Mouse (Mus musculus) cerebellum, adult 11 months (tissue): ENCODE results near the gene Dnmt3l.

Experiments
- DNase-seq: peaks from one replicate; pipeline ENCODE4 v3.0.0; 2022

The Dnmt3l gene

DNA sequence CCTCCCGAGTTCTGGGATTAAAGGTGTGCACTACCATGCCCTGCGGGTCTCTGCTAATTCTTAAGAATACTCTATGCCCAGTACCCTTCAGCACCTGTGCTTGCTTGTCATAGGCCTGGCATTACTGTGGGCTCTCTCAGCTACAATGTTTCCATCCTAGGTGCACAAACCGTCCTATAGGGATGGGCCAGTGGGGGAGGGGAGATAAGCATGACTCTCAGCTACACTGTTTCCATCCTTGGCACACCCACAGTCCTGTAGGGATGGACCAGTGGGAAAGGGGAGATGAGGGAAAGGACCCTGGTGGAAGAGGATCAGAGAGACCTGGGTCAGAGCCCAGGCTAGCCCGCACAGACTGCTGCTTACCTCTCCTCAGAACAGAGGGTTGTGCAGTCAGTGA is 4.6 kb upstream of the Dnmt3l start:
- DNase-seq: no peak

GRCm38 (mm10) chr10:78042096-78042495 is 349 bp downstream of the Dnmt3l start:
- no peak for DNase-seq

DNA sequence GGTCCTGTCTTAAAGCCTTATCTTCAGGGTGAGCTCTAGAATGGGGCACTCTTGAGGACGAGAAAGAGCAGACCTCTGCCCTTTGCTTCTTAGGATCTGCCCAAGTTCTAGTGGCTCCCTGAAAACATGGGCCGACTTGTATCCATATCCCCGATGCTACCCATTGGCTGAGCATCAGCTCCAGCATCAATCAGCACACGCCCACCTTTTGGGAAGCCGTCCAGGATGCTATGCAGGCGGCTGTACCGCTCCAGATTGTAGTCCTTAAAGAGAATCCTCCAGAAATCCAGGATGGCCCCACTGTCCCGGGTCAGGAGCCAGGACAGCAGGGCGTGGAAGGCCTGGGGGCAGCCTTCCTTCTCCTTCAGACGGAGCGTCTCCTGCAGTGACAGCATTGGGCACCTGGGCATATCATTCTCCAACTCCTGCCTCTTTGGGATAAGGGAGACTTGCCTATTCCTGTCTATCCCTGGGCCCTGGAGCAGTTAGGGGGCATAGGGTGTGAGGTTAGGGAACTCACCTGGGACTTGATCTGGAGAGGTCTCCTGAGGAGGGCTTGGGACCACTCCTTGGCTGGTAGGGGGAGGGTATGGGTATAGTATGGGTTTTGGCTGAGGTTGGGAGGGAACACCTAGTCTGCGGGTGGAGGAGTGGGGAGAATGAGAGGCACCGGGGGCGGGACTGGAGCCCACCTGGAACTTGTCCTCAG is 1.1 kb downstream of the Dnmt3l start:
- no peak for DNase-seq

DNA sequence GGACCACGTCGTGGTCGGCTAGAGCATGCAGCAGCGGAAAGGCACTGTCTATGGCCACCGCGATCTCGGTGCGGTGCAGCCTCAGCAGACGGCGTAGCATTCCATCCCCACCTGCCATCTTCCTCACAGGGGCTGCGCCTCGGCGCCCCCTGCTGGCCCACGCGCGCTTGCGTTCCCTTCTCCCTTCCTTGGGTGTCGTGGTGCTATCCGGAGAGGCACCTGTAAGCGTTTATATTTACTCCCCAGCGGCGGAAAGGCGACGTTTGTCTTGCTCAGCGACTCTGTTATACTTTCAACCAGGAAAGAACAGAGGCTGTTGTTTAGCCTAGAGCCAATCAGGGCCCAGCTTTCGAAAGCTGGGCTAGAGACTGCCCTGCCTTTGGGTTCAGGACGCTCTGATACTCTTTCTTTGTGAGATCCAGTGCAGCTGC is 1.7 kb downstream of the Dnmt3l start, which contains the start of gene Aire:
Gene Aire (minus strand): TSS at position 205 of the 431 bp plus-strand sequence.
- DNase-seq: peak; percentile 28

DNA sequence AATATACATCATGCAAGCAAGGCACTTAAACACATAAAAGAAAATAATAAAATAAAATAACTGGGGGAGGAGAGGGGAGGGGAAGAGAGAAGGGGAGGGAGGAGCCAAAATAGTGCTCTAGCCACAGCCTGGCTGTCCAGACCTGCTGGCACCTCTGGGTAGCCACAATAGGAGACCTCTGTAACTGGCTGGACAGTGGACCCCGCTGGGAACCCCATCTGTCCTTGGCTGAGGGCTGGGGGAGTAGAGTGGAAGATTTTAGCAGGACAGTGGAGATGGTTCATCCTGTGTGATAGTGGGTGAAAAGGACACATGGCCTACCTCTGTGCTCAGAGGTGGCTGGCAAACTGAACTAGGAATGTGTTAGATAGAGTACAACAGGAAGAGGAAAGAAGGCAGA is 2.8 kb downstream of the Dnmt3l start:
- no peak for DNase-seq

DNA sequence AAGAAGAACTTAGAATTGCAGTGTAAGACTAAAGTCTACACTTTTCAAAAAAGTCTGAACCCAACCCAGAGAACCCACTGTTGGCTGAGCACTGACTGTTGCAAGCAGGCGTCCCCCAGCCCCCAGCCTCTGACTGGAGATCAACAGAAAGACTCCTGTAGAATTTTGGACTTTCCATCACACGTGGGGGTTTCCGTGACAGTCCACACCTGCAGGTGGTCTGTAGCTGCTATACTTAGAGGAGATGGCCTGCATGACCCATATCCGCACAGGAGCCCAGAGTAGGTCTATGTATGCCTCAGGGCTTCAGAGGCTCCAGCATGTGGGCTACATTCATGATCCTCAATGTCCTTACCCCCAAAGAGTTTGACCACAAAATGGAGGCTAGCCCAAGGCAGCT is 4.6 kb downstream of the Dnmt3l start:
- no peak for DNase-seq

- no peak for DNase-seq
Measured at GRCm38 (mm10) chr10:78048061-78048730, 6.4 kb downstream of the Dnmt3l start.

DNA sequence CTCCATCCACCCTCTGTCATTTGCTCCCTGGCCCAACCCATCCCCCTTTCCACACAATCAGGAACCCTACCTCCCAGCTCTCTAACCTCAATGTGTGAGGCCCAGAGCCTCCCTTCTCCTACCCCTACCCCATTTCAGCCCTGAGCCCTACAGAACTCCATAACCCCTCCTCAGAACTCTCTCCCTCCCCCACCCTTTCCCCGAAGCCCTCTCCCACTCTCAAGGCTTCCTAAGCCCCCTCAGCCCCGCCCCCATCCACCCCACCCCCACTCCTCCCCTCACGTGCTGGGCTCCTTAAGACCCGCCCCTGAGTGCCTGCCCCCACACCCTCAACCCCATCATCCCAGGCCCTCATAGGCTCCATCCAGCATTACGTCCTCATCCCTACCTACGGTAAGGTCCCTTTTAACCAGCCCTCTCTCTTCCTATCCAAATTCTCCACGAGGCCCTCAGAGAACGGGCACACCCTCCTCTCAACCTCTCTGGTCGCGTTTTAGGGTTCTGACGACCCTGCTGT is 7.8 kb downstream of the Dnmt3l start:
- no peak for DNase-seq

GRCm38 (mm10) chr10:78054633-78055565 is 13.2 kb downstream of the Dnmt3l start:
- DNase-seq: no peak

- DNase-seq: no peak
Measured at GRCm38 (mm10) chr10:78057056-78057455, 15.3 kb downstream of the Dnmt3l start.

DNA sequence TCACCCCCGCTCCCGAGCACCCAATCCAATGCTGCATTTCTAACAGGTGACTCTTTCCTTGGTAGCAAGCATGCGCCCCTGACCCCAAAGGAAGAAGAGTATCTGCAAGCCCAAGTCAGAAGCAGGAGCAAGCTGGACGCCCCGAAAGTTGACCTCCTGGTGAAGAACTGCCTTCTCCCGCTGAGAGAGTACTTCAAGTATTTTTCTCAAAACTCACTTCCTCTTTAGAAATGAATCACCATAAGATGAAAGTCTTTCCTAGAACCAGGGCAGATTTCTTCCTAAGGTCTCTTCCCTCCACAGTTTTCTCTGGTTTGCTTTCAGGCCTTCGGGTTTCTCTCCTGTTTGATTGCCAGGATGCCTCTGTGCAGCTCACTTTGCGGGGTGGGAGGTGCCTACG is 21.4 kb downstream of the Dnmt3l start:
- DNase-seq: no peak

DNA sequence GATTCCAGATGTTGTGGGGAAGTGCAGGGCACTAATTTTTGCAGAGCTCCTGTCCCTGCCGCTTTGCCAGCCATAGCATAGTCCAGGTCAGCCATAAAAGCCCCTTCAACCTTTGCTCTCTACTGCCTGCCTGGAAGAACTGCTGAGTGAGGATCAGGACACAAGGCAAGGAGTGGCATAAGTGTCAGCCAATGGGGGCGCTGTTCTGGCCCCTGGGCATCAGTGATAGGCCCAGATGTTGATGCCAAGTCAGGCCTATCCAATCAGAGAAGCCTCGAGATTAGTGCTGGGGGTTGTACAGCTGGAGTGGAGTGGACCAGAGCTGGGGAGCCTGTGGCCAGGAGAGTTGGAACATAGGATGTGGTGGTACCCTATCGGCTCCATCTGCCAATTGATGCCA is 25.5 kb downstream of the Dnmt3l start:
- no peak for DNase-seq

DNA sequence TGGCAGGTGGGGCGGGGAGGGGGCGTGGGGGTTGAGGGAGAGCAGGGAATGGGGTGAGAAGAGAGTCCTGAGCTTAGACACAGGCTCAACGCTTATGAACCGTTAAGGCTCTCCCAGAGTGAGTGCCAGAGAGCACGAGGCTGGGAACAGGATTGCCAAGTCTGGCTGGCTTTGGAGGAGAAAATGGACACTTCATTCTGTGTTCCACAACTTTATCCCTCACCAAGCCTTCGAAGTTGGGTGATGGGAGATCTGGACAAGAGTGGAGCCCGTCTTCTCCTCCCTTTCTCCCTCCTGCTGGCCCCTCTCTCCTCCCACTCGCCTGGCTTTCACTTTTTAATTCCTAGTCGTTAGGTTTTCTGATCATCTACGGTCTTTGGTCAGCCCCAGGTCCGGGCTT is 26.8 kb downstream of the Dnmt3l start:
- no peak for DNase-seq

DNA sequence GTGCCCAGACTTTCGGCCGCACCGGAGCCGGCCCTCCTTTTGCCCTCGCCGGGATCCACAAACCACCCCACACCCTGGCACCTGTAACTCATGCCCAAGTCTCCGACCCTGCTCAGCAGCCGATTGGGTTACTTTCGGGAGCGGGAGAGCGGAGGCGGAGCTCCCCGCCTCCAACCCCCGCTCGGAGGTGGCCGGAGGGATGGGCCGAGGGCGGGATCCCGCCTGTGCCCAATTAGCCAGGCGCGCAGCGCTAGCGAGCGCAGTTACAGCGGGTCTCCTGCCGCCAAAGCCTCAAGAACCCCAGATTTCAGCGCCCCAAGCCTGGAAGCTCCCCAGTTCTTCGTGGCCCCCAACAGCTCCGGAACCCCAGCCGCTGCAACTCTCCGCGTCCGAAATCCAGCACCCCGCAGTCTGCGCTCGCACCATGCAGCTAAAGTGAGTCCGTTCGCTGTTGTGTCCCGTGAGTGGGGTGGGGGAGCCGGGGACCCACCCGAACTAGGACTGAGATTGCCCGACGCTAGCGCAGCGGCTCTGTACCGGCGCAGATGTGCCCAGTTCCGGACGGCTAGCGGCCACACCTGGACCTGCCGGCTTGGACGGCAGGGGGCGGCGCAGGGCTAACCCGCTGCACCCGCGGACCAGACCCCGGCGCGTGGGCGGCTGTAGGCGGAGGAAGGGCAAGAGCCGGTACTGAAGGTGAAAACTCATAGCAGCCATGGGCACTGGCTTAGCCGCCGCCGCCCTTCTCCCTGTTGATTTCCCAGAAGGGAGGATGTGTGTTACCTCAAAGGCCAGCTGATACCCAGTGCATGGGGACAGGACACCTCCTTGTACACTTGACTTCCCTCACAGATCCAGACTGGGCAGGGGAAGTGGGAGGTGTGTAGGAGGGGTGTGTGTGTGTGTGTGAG is 27.6 kb downstream of the Dnmt3l start, which contains the start of gene Icosl:
Gene Icosl (plus strand): TSS at position 202 of the 911 bp plus-strand sequence.
- DNase-seq: peak; percentile 35

DNA sequence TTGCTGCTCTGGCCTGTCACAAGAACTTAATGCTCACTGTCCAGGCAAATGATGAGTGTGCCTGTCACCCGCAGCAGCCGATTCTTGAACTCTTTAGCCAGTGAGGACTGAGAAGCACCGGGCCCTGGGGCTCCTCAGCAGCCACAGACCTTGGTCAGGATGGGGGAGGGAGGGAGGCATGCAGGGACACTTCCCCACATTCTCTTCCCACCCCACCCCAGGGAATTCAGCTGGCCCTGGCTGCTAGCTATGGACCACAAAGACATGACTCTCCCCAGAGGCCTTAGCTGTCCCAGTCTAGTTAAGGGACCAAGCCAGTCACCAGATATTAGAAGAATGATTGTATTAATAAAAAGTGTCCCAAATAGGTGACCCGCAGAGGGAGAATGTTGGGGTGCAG is 32.4 kb downstream of the Dnmt3l start:
- no peak for DNase-seq

GRCm38 (mm10) chr10:78074977-78075376 is 33.2 kb downstream of the Dnmt3l start:
- DNase-seq: no peak

DNA sequence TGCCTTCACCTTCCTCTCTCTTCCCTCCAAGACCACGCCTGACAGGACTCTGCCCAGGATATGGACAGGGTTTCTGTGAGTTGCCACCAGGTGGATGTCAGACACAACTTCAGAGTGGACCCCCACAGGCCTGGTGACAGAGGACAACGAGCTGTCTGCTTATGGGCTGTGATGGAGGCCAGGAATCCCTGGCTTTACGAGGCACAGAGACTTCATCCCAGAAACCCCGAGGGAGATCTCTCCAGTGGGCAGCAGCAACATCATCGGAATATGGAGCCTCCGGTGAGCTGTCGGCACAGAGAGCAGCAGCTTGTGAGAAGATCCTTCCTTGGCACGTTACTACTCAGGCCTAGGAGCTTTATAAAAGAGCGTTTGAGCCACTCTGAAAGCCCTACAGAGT is 36.1 kb downstream of the Dnmt3l start:
- DNase-seq: no peak

- DNase-seq: no peak
Measured at GRCm38 (mm10) chr10:78078276-78078675, 36.5 kb downstream of the Dnmt3l start.

GRCm38 (mm10) chr10:78079955-78080591 is 38.3 kb downstream of the Dnmt3l start:
- DNase-seq: no peak

- no peak for DNase-seq
Measured at GRCm38 (mm10) chr10:78084073-78084472, 42.3 kb downstream of the Dnmt3l start.

DNA sequence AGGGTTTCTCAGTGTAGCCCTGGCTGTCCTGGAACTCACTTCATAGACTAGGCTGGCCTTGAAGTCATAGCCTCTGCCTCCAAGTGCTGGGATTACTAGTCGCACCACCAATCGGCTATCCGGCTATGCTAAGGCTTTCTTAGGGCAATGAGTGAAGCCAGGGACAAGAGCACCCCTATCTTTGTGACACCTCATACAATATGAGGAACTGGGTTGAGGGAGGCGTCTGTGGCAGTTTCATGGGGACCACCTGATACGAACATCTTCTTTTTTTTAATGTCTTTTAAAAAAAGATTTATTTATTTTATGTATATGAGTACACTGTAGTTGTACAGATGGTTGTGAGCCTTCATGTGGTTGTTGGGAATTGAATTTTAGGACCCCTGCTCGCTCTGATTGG is 44.0 kb downstream of the Dnmt3l start:
- DNase-seq: no peak
